Mouse (Mus musculus): ENCODE measurements around the gene Cnpy2.
"Not testable (repeated sequence)": the region's sequence is repeated elsewhere in the genome, so short reads cannot be mapped to it uniquely, and the experiment has no call there.

Gene Cnpy2

GRCm38 (mm10) chr10:128310902-128311301, 11.4 kb upstream of the Cnpy2 start:
- in situ Hi-C loops (cut with MboI, MseI) = no loop called here

GRCm38 (mm10) chr10:128315578-128315977, 6.7 kb upstream of the Cnpy2 start:
- in situ Hi-C loops (cut with MboI, MseI) = no loop called here

- in situ Hi-C loops (cut with MboI, MseI) = no loop called here
Measured at GRCm38 (mm10) chr10:128321641-128322040, 618 bp upstream of the Cnpy2 start.

- in situ Hi-C loops (cut with MboI, MseI) = no loop called here
Measured at GRCm38 (mm10) chr10:128323516-128323915, 1.3 kb downstream of the Cnpy2 start.

- in situ Hi-C loops (cut with MboI, MseI) = no loop called here
Measured at GRCm38 (mm10) chr10:128326825-128327224, 4.6 kb downstream of the Cnpy2 start.

GRCm38 (mm10) chr10:128327610-128328009, 5.4 kb downstream of the Cnpy2 start:
- in situ Hi-C loops (cut with MboI, MseI) = no loop called here

GRCm38 (mm10) chr10:128332358-128333249, 10.3 kb downstream of the Cnpy2 start:
- in situ Hi-C loops (cut with MboI, MseI) = not testable (repeated sequence)

GRCm38 (mm10) chr10:128335582-128335981, 13.3 kb downstream of the Cnpy2 start:
- in situ Hi-C loops (cut with MboI, MseI) = no loop called here

- in situ Hi-C loops (cut with MboI, MseI) = no loop called here
Measured at GRCm38 (mm10) chr10:128336195-128336594, 13.9 kb downstream of the Cnpy2 start.

- in situ Hi-C loops (cut with MboI, MseI) = no loop called here
Measured at GRCm38 (mm10) chr10:128336597-128336996, 14.3 kb downstream of the Cnpy2 start.

GRCm38 (mm10) chr10:128337306-128338181, 15.3 kb downstream of the Cnpy2 start, which contains the start of gene Cs:
Cs (plus strand) TSS chr10:128337734.
- in situ Hi-C loops (cut with MboI, MseI) = no loop called here

GRCm38 (mm10) chr10:128338415-128338814, 16.2 kb downstream of the Cnpy2 start:
- in situ Hi-C loops (cut with MboI, MseI) = no loop called here

- in situ Hi-C loops (cut with MboI, MseI) = no loop called here
Measured at GRCm38 (mm10) chr10:128338948-128339347, 16.7 kb downstream of the Cnpy2 start.

GRCm38 (mm10) chr10:128340257-128340656, 18.0 kb downstream of the Cnpy2 start:
- in situ Hi-C loops (cut with MboI, MseI) = no loop called here

- in situ Hi-C loops (cut with MboI, MseI) = no loop called here
Measured at GRCm38 (mm10) chr10:128343436-128343835, 21.2 kb downstream of the Cnpy2 start.

- in situ Hi-C loops (cut with MboI, MseI) = no loop called here
Measured at GRCm38 (mm10) chr10:128344568-128345275, 22.5 kb downstream of the Cnpy2 start.

- in situ Hi-C loops (cut with MboI, MseI) = no loop called here
Measured at GRCm38 (mm10) chr10:128347541-128347940, 25.3 kb downstream of the Cnpy2 start.

GRCm38 (mm10) chr10:128358796-128359195, 36.5 kb downstream of the Cnpy2 start:
- in situ Hi-C loops (cut with MboI, MseI) = no loop called here

- in situ Hi-C loops (cut with MboI, MseI) = no loop called here
Measured at GRCm38 (mm10) chr10:128359226-128359625, 37.0 kb downstream of the Cnpy2 start.

- in situ Hi-C loops (cut with MboI, MseI) = no loop called here
Measured at GRCm38 (mm10) chr10:128361836-128362235, 39.6 kb downstream of the Cnpy2 start.

GRCm38 (mm10) chr10:128362568-128362967, 40.3 kb downstream of the Cnpy2 start:
- in situ Hi-C loops (cut with MboI, MseI) = no loop called here

Measured in regulatory T cell (primary cell).